Mouse (Mus musculus): ENCODE measurements around the gene Grk5. TPM values are rescaled to one million over a fixed set of nuclear protein-coding genes. Genes with fewer than 3 reads are reported as not detected.

The Grk5 gene
- polyA plus RNA-seq, 1 experiment from 2014 or later, result 1.4 TPM

DNA sequence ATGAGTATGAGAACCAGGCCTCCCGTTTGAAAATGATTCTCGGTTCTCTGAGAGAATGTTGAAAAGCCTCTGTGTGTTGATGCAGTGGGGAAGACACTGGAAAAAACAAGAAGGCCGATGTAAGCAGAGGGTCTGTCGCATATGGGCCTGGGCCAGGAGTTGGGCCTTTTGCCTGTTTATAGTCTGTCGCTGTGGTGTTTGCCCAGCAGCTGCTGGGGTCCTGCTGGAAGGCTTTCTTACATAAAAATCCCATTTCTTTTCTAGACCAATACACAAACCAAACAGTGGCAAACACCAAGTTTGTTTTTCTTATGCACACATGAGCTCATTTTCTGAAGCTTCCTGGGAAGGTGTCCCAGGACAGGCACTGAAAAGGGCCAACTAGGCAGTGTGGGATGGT, 100.2 kb downstream of the Grk5 start:
- no peak overlapping the region for H3K9ac ChIP-seq (ENCODE audit: low read depth, low read length)
- WGBS, result 85% methylated on average over 5 of the region's 5 CpGs
- H3K27ac ChIP-seq (ENCODE audit: low read length), result no peak overlapping the region
- H3K9me3 ChIP-seq (ENCODE audit: control insufficient read depth, low read length), result no peaks in the 10 kb centered on the region
- H3K27me3 ChIP-seq (replicated peaks; ENCODE audit: control insufficient read depth, insufficient read depth, low read length), result no peaks in the 10 kb centered on the region
- H3K4me2 ChIP-seq (ENCODE audit: low read depth, low read length), result no peak overlapping the region
- H3K36me3 ChIP-seq (ENCODE audit: control insufficient read depth, insufficient read depth, low read length), result no peaks in the 10 kb centered on the region
- no peaks in the 10 kb centered on the region for H3K4me1 ChIP-seq (ENCODE audit: control insufficient read depth, insufficient read depth, low read length)
- no peak for ATAC-seq
- no peak overlapping the region for H3K4me3 ChIP-seq (ENCODE audit: low read length)

DNA sequence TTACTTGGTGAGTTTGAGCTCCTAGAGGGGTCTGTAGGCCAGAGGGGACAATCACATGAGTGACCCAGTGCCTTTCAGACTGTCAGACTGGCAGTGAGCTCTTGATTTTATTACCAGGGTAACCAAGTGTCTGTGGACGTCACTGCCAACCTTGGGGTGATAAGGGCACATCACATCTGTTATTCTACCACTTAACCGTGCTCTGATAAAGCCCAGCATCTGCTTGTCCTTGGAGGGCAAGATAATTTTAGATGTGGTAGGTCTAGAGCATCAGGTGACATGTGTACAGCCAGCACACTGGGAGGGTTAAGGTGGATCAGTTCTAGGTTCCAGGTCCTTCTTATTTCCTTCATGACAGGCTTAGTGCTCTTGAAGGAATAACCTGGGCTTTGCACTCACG, 104.7 kb downstream of the Grk5 start:
- no peaks in the 10 kb centered on the region for H3K36me3 ChIP-seq (ENCODE audit: control insufficient read depth, insufficient read depth, low read length)
- no peak overlapping the region for H3K9ac ChIP-seq (ENCODE audit: low read depth, low read length)
- H3K27me3 ChIP-seq (replicated peaks; ENCODE audit: control insufficient read depth, insufficient read depth, low read length), result no peaks in the 10 kb centered on the region
- H3K27ac ChIP-seq (ENCODE audit: low read length), result no peak overlapping the region
- ATAC-seq, result no peak
- H3K4me3 ChIP-seq (ENCODE audit: low read length), result no peak overlapping the region
- no peaks in the 10 kb centered on the region for H3K4me1 ChIP-seq (ENCODE audit: control insufficient read depth, insufficient read depth, low read length)
- 64% methylated on average over 3 of the region's 3 CpGs for WGBS
- no peak overlapping the region for H3K4me2 ChIP-seq (ENCODE audit: low read depth, low read length)
- no peaks in the 10 kb centered on the region for H3K9me3 ChIP-seq (ENCODE audit: control insufficient read depth, low read length)

DNA sequence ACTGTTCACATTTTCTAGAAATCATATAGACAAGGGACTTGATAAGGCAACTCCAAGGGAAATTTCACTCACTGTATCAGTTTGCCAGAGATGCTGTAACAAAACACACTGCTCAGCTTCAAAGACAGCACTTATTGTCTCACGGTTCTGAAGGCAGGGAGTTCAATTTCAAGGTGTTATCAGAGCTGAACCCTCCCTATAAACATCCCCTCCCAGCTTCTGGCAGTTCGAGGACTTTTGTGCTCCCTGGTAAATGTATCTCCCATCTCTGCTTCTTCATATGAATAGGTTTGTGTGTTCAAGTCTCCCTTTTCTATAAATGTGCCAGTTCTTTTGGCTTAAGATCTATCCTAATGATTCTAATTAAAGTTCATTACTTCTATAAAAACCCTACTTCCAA, 105.3 kb downstream of the Grk5 start:
- Histone ChIP-seq H3K27me3 (replicated peaks; ENCODE audit: control insufficient read depth, insufficient read depth, low read length) (no peaks in the 10 kb centered on the region), H3K27ac (ENCODE audit: low read length) (no peak overlapping the region), H3K36me3 (ENCODE audit: control insufficient read depth, insufficient read depth, low read length) (no peaks in the 10 kb centered on the region), H3K9me3 (ENCODE audit: control insufficient read depth, low read length) (no peaks in the 10 kb centered on the region), H3K4me2 (ENCODE audit: low read depth, low read length) (no peak overlapping the region), H3K4me1 (ENCODE audit: control insufficient read depth, insufficient read depth, low read length) (no peaks in the 10 kb centered on the region), H3K4me3 (ENCODE audit: low read length) (no peak overlapping the region), H3K9ac (ENCODE audit: low read depth, low read length) (no peak overlapping the region)
- 53% methylated on average over 2 of the region's 2 CpGs for WGBS
- ATAC-seq, result no peak

DNA sequence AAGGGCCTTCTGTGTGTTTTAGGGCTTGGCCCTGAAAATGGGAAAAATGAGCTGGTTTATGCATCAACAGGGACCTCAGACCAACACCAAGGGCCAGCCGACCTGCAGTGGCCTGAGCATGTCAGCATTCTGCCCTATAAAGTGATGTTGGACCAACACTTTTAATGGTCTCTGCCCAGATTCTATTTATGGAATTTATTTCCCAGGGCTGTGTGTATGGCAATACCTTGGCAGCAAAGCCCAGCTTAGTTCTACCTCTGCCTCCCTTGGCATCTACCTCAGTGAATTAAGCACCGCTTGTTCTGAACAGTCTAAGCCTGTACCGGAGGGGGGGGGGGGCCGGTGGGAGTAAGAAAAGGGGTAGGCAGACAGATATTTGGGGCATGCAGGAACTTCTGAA, 108.2 kb downstream of the Grk5 start:
- no peak overlapping the region for H3K27ac ChIP-seq (ENCODE audit: low read length)
- no peak for ATAC-seq
- H3K9me3 ChIP-seq (ENCODE audit: control insufficient read depth, low read length), result no peaks in the 10 kb centered on the region
- H3K9ac ChIP-seq (ENCODE audit: low read depth, low read length), result no peak overlapping the region
- H3K4me2 ChIP-seq (ENCODE audit: low read depth, low read length), result no peak overlapping the region
- no peaks in the 10 kb centered on the region for H3K4me1 ChIP-seq (ENCODE audit: control insufficient read depth, insufficient read depth, low read length)
- H3K27me3 ChIP-seq (replicated peaks; ENCODE audit: control insufficient read depth, insufficient read depth, low read length), result no peaks in the 10 kb centered on the region
- 90% methylated on average over 4 of the region's 4 CpGs for WGBS
- H3K36me3 ChIP-seq (ENCODE audit: control insufficient read depth, insufficient read depth, low read length), result no peaks in the 10 kb centered on the region
- no peak overlapping the region for H3K4me3 ChIP-seq (ENCODE audit: low read length)

DNA sequence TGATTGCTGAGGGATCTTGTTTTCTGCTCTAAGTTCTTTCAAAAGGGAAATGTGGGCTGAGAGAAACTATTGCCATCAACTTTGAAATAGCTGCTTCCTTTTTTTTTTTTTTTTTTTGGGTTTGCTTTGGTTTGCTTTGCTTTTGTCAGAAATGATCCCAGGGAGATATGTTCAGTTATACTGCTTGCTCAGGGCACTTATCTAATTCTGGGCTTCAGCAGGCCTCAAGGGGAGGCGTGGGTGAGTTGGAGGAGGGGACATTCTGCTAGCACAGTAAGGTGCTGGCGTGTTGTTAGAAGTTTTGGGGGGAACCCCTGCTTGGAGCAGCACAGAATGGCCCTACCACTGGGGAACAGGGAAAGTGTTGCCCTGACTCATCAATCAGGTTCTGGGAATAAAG, 110.1 kb downstream of the Grk5 start:
- Histone ChIP-seq H3K4me1 (ENCODE audit: control insufficient read depth, insufficient read depth, low read length) (no peaks in the 10 kb centered on the region), H3K9ac (ENCODE audit: low read depth, low read length) (no peak overlapping the region), H3K27ac (ENCODE audit: low read length) (no peak overlapping the region), H3K9me3 (ENCODE audit: control insufficient read depth, low read length) (no peaks in the 10 kb centered on the region), H3K4me2 (ENCODE audit: low read depth, low read length) (no peak overlapping the region), H3K36me3 (ENCODE audit: control insufficient read depth, insufficient read depth, low read length) (no peaks in the 10 kb centered on the region), H3K27me3 (replicated peaks; ENCODE audit: control insufficient read depth, insufficient read depth, low read length) (no peaks in the 10 kb centered on the region), H3K4me3 (ENCODE audit: low read length) (no peak overlapping the region)
- ATAC-seq, result no peak
- WGBS, result 67% methylated on average over 2 of the region's 2 CpGs

DNA sequence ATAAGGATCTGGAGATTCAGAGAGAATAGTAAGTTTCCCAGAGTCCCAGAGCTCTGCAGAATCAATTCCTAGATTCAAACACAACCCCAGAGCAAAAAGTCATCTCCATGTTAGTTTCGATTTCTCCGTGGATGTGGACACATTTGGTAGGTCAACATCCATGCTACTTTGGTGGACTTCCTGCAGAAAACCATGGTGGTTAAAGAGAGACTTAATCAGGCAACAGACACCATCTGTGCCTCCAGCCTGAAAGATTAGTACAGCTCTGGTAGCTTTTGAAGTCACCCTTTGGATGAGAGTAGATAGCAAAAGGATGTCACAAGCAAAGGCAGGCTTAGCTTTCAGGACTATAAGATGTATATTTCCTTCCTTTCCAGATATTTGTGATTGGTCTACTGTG, 111.4 kb downstream of the Grk5 start:
- WGBS, result 96% methylated on average over 2 of the region's 2 CpGs
- no peak for ATAC-seq
- no peak overlapping the region for H3K4me2 ChIP-seq (ENCODE audit: low read depth, low read length)

DNA sequence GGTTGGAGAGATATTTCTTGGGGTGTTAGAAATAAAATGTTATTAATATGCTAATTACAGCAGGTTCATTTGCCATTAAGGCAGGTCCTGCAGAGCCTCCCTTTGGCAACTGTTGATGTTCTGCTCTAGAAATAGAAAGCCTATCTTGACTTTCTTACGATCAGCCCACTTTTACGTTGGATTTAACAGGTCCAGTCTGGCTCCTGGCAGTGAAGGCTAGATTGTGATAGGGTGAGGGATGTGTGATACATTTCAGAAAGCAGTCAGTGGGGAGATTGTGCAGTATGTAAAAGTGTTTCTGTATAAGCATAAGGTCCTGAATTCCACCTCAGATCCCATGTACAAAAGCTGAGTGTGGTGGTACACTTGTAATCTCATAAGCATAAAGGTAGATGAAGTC, 119.7 kb downstream of the Grk5 start:
- H3K27me3 ChIP-seq (replicated peaks; ENCODE audit: control insufficient read depth, insufficient read depth, low read length), result no peaks in the 10 kb centered on the region
- no peak overlapping the region for H3K4me2 ChIP-seq (ENCODE audit: low read depth, low read length)
- no peak overlapping the region for H3K9ac ChIP-seq (ENCODE audit: low read depth, low read length)
- H3K4me1 ChIP-seq (ENCODE audit: control insufficient read depth, insufficient read depth, low read length), result no peaks in the 10 kb centered on the region
- no peak overlapping the region for H3K27ac ChIP-seq (ENCODE audit: low read length)
- no peaks in the 10 kb centered on the region for H3K36me3 ChIP-seq (ENCODE audit: control insufficient read depth, insufficient read depth, low read length)
- WGBS, result 88% methylated on average over 2 of the region's 2 CpGs
- H3K4me3 ChIP-seq (ENCODE audit: low read length), result no peak overlapping the region
- no peaks in the 10 kb centered on the region for H3K9me3 ChIP-seq (ENCODE audit: control insufficient read depth, low read length)
- ATAC-seq, result no peak

More for the DNA sequence above, 111.4 kb downstream of the Grk5 start:
- Histone ChIP-seq H3K36me3 (ENCODE audit: control insufficient read depth, insufficient read depth, low read length) (no peaks in the 10 kb centered on the region), H3K4me3 (ENCODE audit: low read length) (no peak overlapping the region), H3K27me3 (replicated peaks; ENCODE audit: control insufficient read depth, insufficient read depth, low read length) (no peaks in the 10 kb centered on the region), H3K4me1 (ENCODE audit: control insufficient read depth, insufficient read depth, low read length) (no peaks in the 10 kb centered on the region), H3K9ac (ENCODE audit: low read depth, low read length) (no peak overlapping the region), H3K27ac (ENCODE audit: low read length) (no peak overlapping the region), H3K9me3 (ENCODE audit: control insufficient read depth, low read length) (no peaks in the 10 kb centered on the region)

DNA sequence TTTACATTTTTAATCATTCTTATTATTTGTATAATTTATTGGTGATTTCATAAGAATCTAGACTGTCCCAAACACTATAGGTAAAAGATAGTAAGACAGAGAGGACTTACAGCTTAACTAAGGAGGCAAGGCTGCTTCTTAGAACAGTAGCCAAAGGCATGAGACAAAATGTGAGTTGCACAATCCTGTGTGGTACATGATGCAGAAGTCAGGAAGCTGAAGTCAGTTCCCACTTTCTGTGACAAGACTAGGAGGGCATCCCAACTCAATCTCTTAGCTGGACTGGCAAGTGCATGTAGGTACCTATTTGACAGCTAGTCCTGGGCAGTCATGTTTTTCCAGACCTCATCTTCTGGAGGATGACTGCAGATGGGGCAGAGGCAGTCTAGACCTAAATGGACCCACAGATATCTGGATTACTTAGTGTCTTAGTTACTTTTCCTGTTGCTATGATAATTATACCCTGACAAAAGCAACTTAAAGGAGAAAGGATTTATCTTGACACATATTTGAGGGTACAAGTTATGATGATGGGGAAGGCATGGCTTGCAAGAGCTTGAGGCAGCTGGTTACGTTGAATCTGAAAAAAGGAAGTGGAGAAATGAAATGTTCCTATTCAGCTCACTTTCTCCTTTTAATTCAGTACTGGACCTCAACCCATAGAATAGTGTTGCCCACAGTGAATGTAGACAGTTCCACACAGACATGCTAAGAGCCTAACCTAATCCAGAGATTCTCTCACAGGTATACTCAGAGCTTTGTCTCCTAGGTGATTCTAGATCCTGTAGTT, 128.1 kb downstream of the Grk5 start:
- no peak for ATAC-seq
- 92% methylated on average over 1 of the region's 1 CpGs for WGBS
- Histone ChIP-seq H3K9me3 (ENCODE audit: control insufficient read depth, low read length) (no peaks in the 10 kb centered on the region), H3K4me1 (ENCODE audit: control insufficient read depth, insufficient read depth, low read length) (no peaks in the 10 kb centered on the region), H3K27ac (ENCODE audit: low read length) (no peak overlapping the region), H3K36me3 (ENCODE audit: control insufficient read depth, insufficient read depth, low read length) (no peaks in the 10 kb centered on the region), H3K27me3 (replicated peaks; ENCODE audit: control insufficient read depth, insufficient read depth, low read length) (no peaks in the 10 kb centered on the region), H3K4me2 (ENCODE audit: low read depth, low read length) (no peak overlapping the region), H3K9ac (ENCODE audit: low read depth, low read length) (no peak overlapping the region), H3K4me3 (ENCODE audit: low read length) (no peak overlapping the region)

DNA sequence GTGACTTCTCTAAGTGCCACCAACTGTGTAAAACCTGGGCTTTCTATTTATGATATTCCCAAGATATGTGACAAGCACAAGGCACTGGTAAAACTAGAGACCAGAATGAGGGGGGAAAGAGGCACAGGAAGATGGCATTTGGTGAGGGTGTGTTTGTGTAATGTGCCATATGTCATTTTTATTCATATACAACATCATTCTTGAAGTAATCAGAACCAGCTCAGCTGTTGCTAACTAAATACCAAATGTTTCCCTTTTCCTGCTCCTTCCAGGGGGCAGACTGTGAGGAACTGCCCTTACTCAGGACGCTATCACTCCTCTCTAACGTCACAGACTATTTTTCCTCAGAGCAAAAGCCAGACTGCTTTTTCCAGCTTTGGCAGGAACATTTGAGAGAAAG, 132.0 kb downstream of the Grk5 start:
- Histone ChIP-seq H3K27ac (ENCODE audit: low read length) (no peak overlapping the region), H3K9ac (ENCODE audit: low read depth, low read length) (no peak overlapping the region), H3K4me1 (ENCODE audit: control insufficient read depth, insufficient read depth, low read length) (no peaks in the 10 kb centered on the region), H3K4me2 (ENCODE audit: low read depth, low read length) (no peak overlapping the region), H3K4me3 (ENCODE audit: low read length) (no peak overlapping the region), H3K27me3 (replicated peaks; ENCODE audit: control insufficient read depth, insufficient read depth, low read length) (no peaks in the 10 kb centered on the region), H3K9me3 (ENCODE audit: control insufficient read depth, low read length) (no peaks in the 10 kb centered on the region), H3K36me3 (ENCODE audit: control insufficient read depth, insufficient read depth, low read length) (no peaks in the 10 kb centered on the region)
- no peak for ATAC-seq
- WGBS, result 45% methylated on average over 2 of the region's 2 CpGs
